Mouse (Mus musculus): ENCODE measurements around the gene Neurod2.

GRCm38 (mm10) chr11:98363817-98364216 is 34.4 kb upstream of the Neurod2 start:
- no peak for TF ChIP-seq CTCF (IDR thresholded peaks at IDR 0.05; ENCODE audit: low read depth)
- no peak for TF ChIP-seq EP300 (IDR thresholded peaks at IDR 0.05; ENCODE audit: low read depth)

All from liver, embryonic 14.5 days (tissue).